Mouse (Mus musculus): Measurements from ENCODE around the gene Olfr1247.
"Not testable (repeated sequence)": the region's sequence is repeated elsewhere in the genome, so short reads cannot be mapped to it uniquely, and the experiment has no call there.

Olfr1247 gene

GRCm38 (mm10) chr2:89614030-89614429, at the start of gene Olfr1247:
TSS of gene Olfr1247 (minus strand) at chr2:89614130.
- no peak for DNase-seq

- DNase-seq = no peak
These were observed 47.4 kb upstream of the Olfr1247 start, which contains the start of gene Olfr1250 for GRCm38 (mm10) chr2:89661367-89661766. TSS of gene Olfr1250 (minus strand) at chr2:89661467.

- no peak for DNase-seq
These were observed 21.0 kb upstream of the Olfr1247 start, which contains the start of gene Olfr1249 for GRCm38 (mm10) chr2:89634883-89635282. TSS of gene Olfr1249 (minus strand) at chr2:89634983.

GRCm38 (mm10) chr2:89618145-89618544, 4.2 kb upstream of the Olfr1247 start, which contains the start of gene Olfr1248:
TSS of gene Olfr1248 (minus strand) at chr2:89618245.
- DNase-seq = not testable (repeated sequence)

GRCm38 (mm10) chr2:89593057-89593456, 20.9 kb downstream of the Olfr1247 start, which contains the start of gene Olfr1246:
TSS of gene Olfr1246 (minus strand) at chr2:89593157.
- DNase-seq = no peak

GRCm38 (mm10) chr2:89578347-89578746, 35.6 kb downstream of the Olfr1247 start, which contains the start of gene Olfr1245:
TSS of gene Olfr1245 (minus strand) at chr2:89578447.
- DNase-seq = no peak

GRCm38 (mm10) chr2:89562706-89563105, 51.2 kb downstream of the Olfr1247 start:
- DNase-seq = not testable (repeated sequence)
